Mouse (Mus musculus): ENCODE results near the gene Ube2dnl1.

The Ube2dnl1 gene

GRCm38 (mm10) chrX:114904712-114905111 lies at the start of gene Ube2dnl1:
Gene Ube2dnl1 (plus strand): TSS chrX:114905012.
- DNase-seq: no peak

GRCm38 (mm10) chrX:114895489-114895888 lies 9.3 kb upstream of the Ube2dnl1 start:
- no peak for DNase-seq

GRCm38 (mm10) chrX:114897506-114897905 lies 7.3 kb upstream of the Ube2dnl1 start:
- DNase-seq: no peak

GRCm38 (mm10) chrX:114903391-114903790 lies 1.4 kb upstream of the Ube2dnl1 start:
- no peak for DNase-seq

GRCm38 (mm10) chrX:114907282-114907681 lies 2.5 kb downstream of the Ube2dnl1 start, which contains the start of gene Ube2dnl2:
Gene Ube2dnl2 (plus strand): TSS chrX:114907582.
- no peak for DNase-seq

- DNase-seq: no peak
Measured at GRCm38 (mm10) chrX:114955066-114955465, 50.3 kb downstream of the Ube2dnl1 start.

Data from heart, adult 11 months (tissue).